Mouse (Mus musculus) MEL (cell line): Measurements from ENCODE around the gene Zfp993.
"Not testable (repeated sequence)": the region's sequence is repeated elsewhere in the genome, so short reads cannot be mapped to it uniquely, and the experiment has no call there.

Experiments used
- BHLHE40 ChIP-seq: IDR thresholded peaks from 2 replicates; pipeline ENCODE4 v1.6.1; 2012; ENCODE audit warnings: low read depth, mild to moderate bottlenecking, inconsistent platforms, low read length, improper control_type of control experiment, borderline replicate concordance
- CHD2 ChIP-seq: IDR thresholded peaks from 2 replicates; pipeline ENCODE4 v1.6.1; 2011; ENCODE audit warnings: low read length, improper control_type of control experiment
- CTCF ChIP-seq, 3 experiments: IDR thresholded peaks in 2 of 3; conservative IDR thresholded peaks in 1 of 3; 2 replicates each; pipeline ENCODE4 v1.5.1; 2011 to 2012; ENCODE audit warnings: low read length in 3 of 3, low read depth in 2 of 3, mild to moderate bottlenecking in 2 of 3, improper control_type of control experiment in 1 of 3, inconsistent platforms in 1 of 3, mixed read lengths in 1 of 3, moderate library complexity in 1 of 3; ENCODE audit not compliant: control insufficient read depth in 1 of 3, insufficient read depth in 1 of 3, poor library complexity in 1 of 3, severe bottlenecking in 1 of 3
- EP300 ChIP-seq, 2 experiments: IDR thresholded peaks; 2 replicates each; pipeline ENCODE4 v1.6.1; 2011; ENCODE audit warnings: improper control_type of control experiment in 2 of 2, low read length in 2 of 2, low read depth in 1 of 2, mild to moderate bottlenecking in 1 of 2
- JUND ChIP-seq: IDR thresholded peaks from 2 replicates; pipeline ENCODE4 v1.6.1; 2011; ENCODE audit warnings: low read depth, mild to moderate bottlenecking, improper control_type of control experiment, low read length
- MAFK ChIP-seq: IDR thresholded peaks from 2 replicates; pipeline ENCODE4 v1.6.1; 2011; ENCODE audit warnings: low read depth, mild to moderate bottlenecking, low read length, improper control_type of control experiment, borderline replicate concordance
- MEF2A ChIP-seq: IDR thresholded peaks from 2 replicates; pipeline ENCODE4 v1.6.1; 2014; ENCODE audit warnings: low read depth, mild to moderate bottlenecking, inconsistent platforms, low read length, improper control_type of control experiment; ENCODE audit not compliant: poor library complexity, insufficient replicate concordance, severe bottlenecking; ENCODE audit errors: extremely low read depth
- MYB ChIP-seq: IDR thresholded peaks from 2 replicates; pipeline ENCODE4 v1.6.1; 2011; ENCODE audit warnings: mild to moderate bottlenecking, low read depth, low read length, improper control_type of control experiment
- MYC ChIP-seq: IDR thresholded peaks from 2 replicates; pipeline ENCODE4 v1.6.1; 2011; ENCODE audit warnings: low read depth, mild to moderate bottlenecking, low read length, improper control_type of control experiment, moderate library complexity
- POLR2A ChIP-seq, 2 experiments: IDR thresholded peaks; 2 replicates each; pipeline ENCODE4 v1.6.1; 2011 to 2012; ENCODE audit warnings: low read length in 2 of 2, mild to moderate bottlenecking in 2 of 2, control low read depth in 1 of 2, improper control_type of control experiment in 1 of 2, low read depth in 1 of 2, moderate library complexity in 1 of 2; ENCODE audit not compliant: control insufficient read depth in 1 of 2, insufficient read depth in 1 of 2, poor library complexity in 1 of 2
- POLR2AphosphoS2 ChIP-seq: IDR thresholded peaks from 2 replicates; pipeline ENCODE4 v1.6.1; 2011; ENCODE audit warnings: low read length, improper control_type of control experiment
- TBP ChIP-seq: IDR thresholded peaks from 2 replicates; pipeline ENCODE4 v1.8.0; 2011; ENCODE audit warnings: low read depth, low read length, improper control_type of control experiment
- UBTF ChIP-seq: IDR thresholded peaks from 2 replicates; pipeline ENCODE4 v1.6.1; 2012; ENCODE audit warnings: low read depth, mild to moderate bottlenecking, inconsistent platforms, low read length, improper control_type of control experiment, moderate library complexity, borderline replicate concordance; ENCODE audit not compliant: insufficient read depth
- USF1 ChIP-seq: IDR thresholded peaks from 2 replicates; pipeline ENCODE4 v1.6.1; 2014; ENCODE audit warnings: low read depth, mild to moderate bottlenecking, inconsistent platforms, low read length, improper control_type of control experiment, moderate library complexity

DNA sequence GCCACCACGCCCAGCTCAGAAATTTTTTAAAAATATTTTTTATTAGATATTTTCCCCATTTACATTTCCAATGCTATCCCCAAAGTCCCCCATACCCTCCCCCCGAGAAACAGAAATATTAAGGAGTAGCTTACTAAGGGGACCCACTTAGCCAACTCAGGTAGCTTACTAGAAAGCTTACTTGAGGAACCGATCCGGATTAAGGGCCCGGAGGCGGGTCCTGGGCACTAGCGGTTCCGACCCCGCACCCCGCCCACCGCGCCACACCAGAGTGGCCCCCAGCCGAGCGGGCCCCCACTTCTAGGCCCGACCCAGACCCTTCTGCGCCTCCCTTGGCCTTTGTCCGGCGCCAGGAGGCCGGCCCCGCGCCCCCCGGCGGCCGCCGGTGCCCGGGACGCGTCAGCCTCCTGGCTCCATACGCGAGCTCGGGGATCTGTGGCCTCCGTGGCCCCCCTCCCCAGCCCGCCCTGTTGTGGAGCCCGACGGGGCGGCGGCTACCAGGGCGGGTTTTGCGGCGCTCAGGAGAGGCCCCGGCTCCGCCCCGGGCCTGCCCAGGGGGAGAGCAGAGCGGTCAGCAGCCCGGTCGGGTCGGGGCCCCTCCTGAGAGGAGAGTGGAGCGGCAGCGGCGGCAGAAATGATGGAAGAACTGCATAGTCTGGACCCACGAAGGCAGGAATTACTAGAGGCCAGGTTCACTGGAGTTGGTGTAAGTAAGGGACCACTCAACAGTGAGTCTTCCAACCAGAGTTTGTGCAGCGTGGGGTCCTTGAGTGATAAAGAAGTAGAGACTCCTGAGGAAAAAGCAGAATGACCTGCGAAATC lies 7.0 kb upstream of the Zfp993 start:
- TF ChIP-seq MYB; MAFK; POLR2A (IDR thresholded peaks at IDR 0.05; ENCODE audit: control insufficient read depth in 1 of 2, insufficient read depth in 1 of 2, low read depth in 1 of 2, low read length in 2 of 2, poor library complexity in 1 of 2); USF1; MEF2A; CTCF (IDR thresholded peaks at IDR 0.05 in 2 of 3, conservative IDR thresholded peaks at IDR 0.05 in 1 of 3; ENCODE audit: control insufficient read depth in 1 of 3, insufficient read depth in 1 of 3, low read depth in 2 of 3, low read length in 3 of 3, poor library complexity in 1 of 3, severe bottlenecking in 1 of 3); EP300 (IDR thresholded peaks at IDR 0.05; ENCODE audit: low read depth in 1 of 2, low read length in 2 of 2); JUND; MYC; POLR2AphosphoS2; TBP; UBTF; CHD2; BHLHE40: not testable (repeated sequence)
